Mouse (Mus musculus) CD8-positive naive resting alpha-beta T cell, adult 2 months (primary cell): ENCODE data around the gene Slit3.

ENCODE experiments used
- DNase-seq, 2 experiments: peaks; one replicate each; pipeline ENCODE4 v3.0.0; 2022; ENCODE audit warnings: low read depth in 2 of 2, low spot score in 2 of 2

Gene Slit3

GRCm38 (mm10) chr11:35612262-35612896 is 491.4 kb downstream of the Slit3 start:
- no peak for DNase-seq

GRCm38 (mm10) chr11:35614530-35614929 is 493.5 kb downstream of the Slit3 start:
- DNase-seq: no peak

- no peak for DNase-seq
These were observed 498.4 kb downstream of the Slit3 start for GRCm38 (mm10) chr11:35619421-35619820.

- no peak for DNase-seq
These were observed 501.7 kb downstream of the Slit3 start for GRCm38 (mm10) chr11:35622736-35623135.

GRCm38 (mm10) chr11:35624515-35625270 is 503.7 kb downstream of the Slit3 start:
- no peak for DNase-seq

GRCm38 (mm10) chr11:35625576-35625975 is 504.6 kb downstream of the Slit3 start:
- DNase-seq: no peak

GRCm38 (mm10) chr11:35626161-35626885 is 505.3 kb downstream of the Slit3 start:
- no peak for DNase-seq

- DNase-seq: no peak
These were observed 506.8 kb downstream of the Slit3 start for GRCm38 (mm10) chr11:35627815-35628214.

GRCm38 (mm10) chr11:35632262-35632661 is 511.2 kb downstream of the Slit3 start:
- DNase-seq: no peak

- DNase-seq: no peak
These were observed 516.1 kb downstream of the Slit3 start for GRCm38 (mm10) chr11:35637102-35637501.

- DNase-seq: no peak
These were observed 517.9 kb downstream of the Slit3 start for GRCm38 (mm10) chr11:35638862-35639384.

GRCm38 (mm10) chr11:35639428-35639827 is 518.4 kb downstream of the Slit3 start:
- DNase-seq: no peak

GRCm38 (mm10) chr11:35651286-35651685 is 530.3 kb downstream of the Slit3 start:
- DNase-seq: no peak

- DNase-seq: no peak
These were observed 534.8 kb downstream of the Slit3 start for GRCm38 (mm10) chr11:35655836-35656235.

GRCm38 (mm10) chr11:35657582-35657981 is 536.6 kb downstream of the Slit3 start:
- no peak for DNase-seq

GRCm38 (mm10) chr11:35660967-35661366 is 539.9 kb downstream of the Slit3 start:
- no peak for DNase-seq

GRCm38 (mm10) chr11:35662945-35663344 is 541.9 kb downstream of the Slit3 start:
- DNase-seq: no peak

- DNase-seq: no peak
These were observed 542.6 kb downstream of the Slit3 start for GRCm38 (mm10) chr11:35663661-35664060.

GRCm38 (mm10) chr11:35664991-35665390 is 544.0 kb downstream of the Slit3 start:
- DNase-seq: no peak

- no peak for DNase-seq
These were observed 546.4 kb downstream of the Slit3 start for GRCm38 (mm10) chr11:35667428-35667827.

- no peak for DNase-seq
These were observed 547.1 kb downstream of the Slit3 start for GRCm38 (mm10) chr11:35668138-35668537.

GRCm38 (mm10) chr11:35668750-35669149 is 547.7 kb downstream of the Slit3 start:
- DNase-seq: no peak
